Comparison of ENCODE assay signal across 14 mouse cellular contexts in genomic region chr6:31191577-31191976, GRCm38 (mm10).
DNase-seq lines count a peak whose midpoint lies in the region; ATAC-seq and TF ChIP-seq lines count a peak whose summit lies in the region.
"Had no signal": no experiment of that assay in that cellular context is flagged by ENCODE, and none has a peak within 500 bp of the region (broad histone marks: within the 10 kb centered on the region; RNA-seq: fewer than 3 reads in every experiment).

No protein-coding gene starts in this region.

- H3K9ac ChIP-seq in intestine, embryonic 15.5 days, result no peak overlapping the region
- H3K9ac ChIP-seq in intestine, postnatal 0 days (ENCODE audit: low read depth, low read length), result no peak overlapping the region
- no peak overlapping the region for H3K9ac ChIP-seq in stomach, embryonic 15.5 days
- H3K9ac ChIP-seq: embryonic facial prominence, embryonic 15.5 days had no signal

- H3K36me3 ChIP-seq in intestine, embryonic 15.5 days, result no peaks in the 10 kb centered on the region
- no peaks in the 10 kb centered on the region for H3K36me3 ChIP-seq in intestine, postnatal 0 days (ENCODE audit: control insufficient read depth, insufficient read depth)
- H3K36me3 ChIP-seq in stomach, embryonic 15.5 days, result no peaks in the 10 kb centered on the region
- H3K36me3 ChIP-seq: embryonic facial prominence, embryonic 15.5 days had no signal

- H3K27ac ChIP-seq in intestine, embryonic 15.5 days, result no peak overlapping the region
- no peak overlapping the region for H3K27ac ChIP-seq in intestine, postnatal 0 days (ENCODE audit: low read depth, low read length)
- peak overlapping the region; percentile 56 for H3K27ac ChIP-seq in brown adipose tissue, adult 24 weeks (replicated peaks; ENCODE audit: low read depth, low read length)
- no peak overlapping the region for H3K27ac ChIP-seq in stomach, embryonic 15.5 days
- H3K27ac ChIP-seq: embryonic facial prominence, embryonic 15.5 days; hindbrain, postnatal 0 days had no signal

- H3K9me3 ChIP-seq in intestine, embryonic 15.5 days, result no peaks in the 10 kb centered on the region
- H3K9me3 ChIP-seq in intestine, postnatal 0 days (ENCODE audit: control insufficient read depth), result no peaks in the 10 kb centered on the region
- no peaks in the 10 kb centered on the region for H3K9me3 ChIP-seq in stomach, embryonic 15.5 days
- H3K9me3 ChIP-seq: embryonic facial prominence, embryonic 15.5 days had no signal

- no peak for TF ChIP-seq CTCF in intestine, postnatal 0 days (IDR thresholded peaks at IDR 0.05; ENCODE audit: low read depth)

- WGBS in intestine, embryonic 15.5 days, result 65% methylated on average over 14 of the region's 14 CpGs
- WGBS in intestine, postnatal 0 days, result 72% methylated on average over 14 of the region's 14 CpGs
- 65% methylated on average over 14 of the region's 14 CpGs for WGBS in stomach, embryonic 15.5 days

- H3K4me3 ChIP-seq in intestine, embryonic 15.5 days (replicated peaks), result no peak overlapping the region
- H3K4me3 ChIP-seq in intestine, postnatal 0 days (ENCODE audit: low read depth, low read length), result no peak overlapping the region
- no peak overlapping the region for H3K4me3 ChIP-seq in brown adipose tissue, adult 24 weeks (ENCODE audit: insufficient read depth, low read depth, low read length)
- no peak overlapping the region for H3K4me3 ChIP-seq in stomach, embryonic 15.5 days (replicated peaks)
- H3K4me3 ChIP-seq: embryonic facial prominence, embryonic 15.5 days had no signal

- DNase-seq in CD4-positive helper T cell, adult 2 months (ENCODE audit: low read depth, low spot score), result peak; percentile 74
- no peak for DNase-seq in frontal cortex, postnatal 14 days (ENCODE audit: low spot score in 2 of 2)
- no peak for DNase-seq in Muller cell, postnatal 12 days (ENCODE audit: inconsistent ontology term)
- no peak for DNase-seq in adrenal gland, adult (ENCODE audit: inconsistent age in 2 of 2, low spot score in 1 of 2)
- DNase-seq: cerebellum, postnatal 14 days; heart, adult 18-20 months; kidney, postnatal 4 days; retina, postnatal 1 day had no signal

- peak; percentile 39 for ATAC-seq in intestine, embryonic 15.5 days
- no peak for ATAC-seq in intestine, postnatal 0 days
- peak; percentile 48; the same call in 1 of the 2 replicates for ATAC-seq in stomach, embryonic 15.5 days (ENCODE audit: insufficient read depth, low FRiP score, low read depth)
- ATAC-seq: hindbrain, postnatal 0 days had no signal

- no peaks in the 10 kb centered on the region for H3K27me3 ChIP-seq in intestine, embryonic 15.5 days (replicated peaks)
- no peaks in the 10 kb centered on the region for H3K27me3 ChIP-seq in intestine, postnatal 0 days (replicated peaks; ENCODE audit: control insufficient read depth, insufficient read depth, low read length)
- no peaks in the 10 kb centered on the region for H3K27me3 ChIP-seq in stomach, embryonic 15.5 days (replicated peaks)
- H3K27me3 ChIP-seq: embryonic facial prominence, embryonic 15.5 days had no signal

- H3K4me2 ChIP-seq in intestine, embryonic 15.5 days (replicated peaks), result no peak overlapping the region
- H3K4me2 ChIP-seq in intestine, postnatal 0 days (replicated peaks; ENCODE audit: low read depth), result no peak overlapping the region
- no peak overlapping the region for H3K4me2 ChIP-seq in stomach, embryonic 15.5 days
- H3K4me2 ChIP-seq: embryonic facial prominence, embryonic 15.5 days had no signal

- no peaks in the 10 kb centered on the region for H3K4me1 ChIP-seq in intestine, embryonic 15.5 days (replicated peaks)
- 0 out of 2 replicates have a peak, but pooled peaks cover 4% of the 10 kb centered on the region for H3K4me1 ChIP-seq in intestine, postnatal 0 days (replicated peaks; ENCODE audit: control insufficient read depth, insufficient read depth, low read length)
- H3K4me1 ChIP-seq in brown adipose tissue, adult 24 weeks (ENCODE audit: control insufficient read depth, insufficient read depth, insufficient read length, low read length), result peaks cover 53% of the 10 kb centered on the region
- no peaks in the 10 kb centered on the region for H3K4me1 ChIP-seq in stomach, embryonic 15.5 days
- H3K4me1 ChIP-seq: embryonic facial prominence, embryonic 15.5 days had no signal
